Mouse (Mus musculus): Measurements from ENCODE around the gene Nrip2. TPM values are rescaled to one million over a fixed set of nuclear protein-coding genes. Genes with fewer than 3 reads are reported as not detected.

Nrip2 gene
- total and polyA plus RNA-seq, 3 experiments = 1.6 to 2.6 (median 2.4) TPM

DNA sequence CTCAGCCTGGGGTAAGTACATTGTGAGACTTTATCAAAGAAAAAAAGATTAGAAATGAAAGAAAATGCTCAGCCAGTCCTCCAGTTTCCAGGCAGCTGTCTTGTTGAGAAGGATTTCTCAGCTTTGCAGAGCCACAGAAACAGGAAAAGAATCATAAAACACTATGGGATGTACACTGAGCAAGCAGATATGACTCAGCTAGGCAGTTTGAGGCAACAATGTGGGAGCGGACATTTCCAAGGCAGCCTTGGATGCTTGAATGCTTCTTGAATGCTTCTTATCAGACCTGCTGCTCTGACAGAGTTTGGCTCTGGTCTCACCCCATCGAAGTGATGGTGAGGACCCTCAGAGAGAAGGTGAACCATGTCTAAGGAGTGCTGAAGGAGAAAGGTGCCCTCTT, 21.9 kb downstream of the Nrip2 start:
- Histone ChIP-seq H3K9ac (ENCODE audit: low read depth, low read length) (no peak overlapping the region), H3K79me2 (replicated peaks; ENCODE audit: control insufficient read depth, insufficient read depth, low read length) (no peaks in the 10 kb centered on the region), H3K27me3 (ENCODE audit: control insufficient read depth, insufficient read depth, low read length) (no peaks in the 10 kb centered on the region), H3K27ac (no peak overlapping the region), H3K4me1 (ENCODE audit: control insufficient read depth, insufficient read depth, low read length) (peaks cover 2% of the 10 kb centered on the region), H3K36me3 (ENCODE audit: control insufficient read depth, insufficient read depth, low read length) (no peaks in the 10 kb centered on the region), H3K4me3 (no peak overlapping the region)
- 47% methylated on average over 2 of the region's 2 CpGs for WGBS
- intact Hi-C loops (cut with DNase I) = no loop called here
- TF ChIP-seq CTCF (IDR thresholded peaks at IDR 0.05) = no peak
- TF ChIP-seq POLR2A (IDR thresholded peaks at IDR 0.05; ENCODE audit: insufficient read depth, low read depth, low read length) = no peak
- TF ChIP-seq EP300 (IDR thresholded peaks at IDR 0.05; ENCODE audit: insufficient read depth, low read depth, low read length) = no peak
- no peak for DNase-seq

DNA sequence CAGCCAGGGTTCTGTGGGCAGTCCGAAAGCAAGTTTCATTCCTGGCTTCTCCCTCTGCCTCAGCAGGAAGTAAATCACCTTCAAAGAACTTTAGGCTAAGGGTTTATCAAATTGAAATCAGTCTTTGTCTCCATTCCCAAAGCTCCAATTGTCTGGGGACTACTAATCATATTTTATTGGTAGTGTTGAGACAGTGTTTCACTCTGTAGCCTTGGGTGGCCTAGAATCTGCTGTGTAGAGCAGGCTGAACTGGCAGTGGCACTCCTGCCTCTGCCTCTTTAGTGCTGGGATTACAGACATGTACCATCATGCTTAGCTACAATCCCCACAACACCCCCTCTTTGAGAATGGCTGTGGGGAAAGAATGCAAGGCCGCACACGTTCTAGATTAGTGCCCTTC, 22.4 kb downstream of the Nrip2 start:
- no peak overlapping the region for H3K9ac ChIP-seq (ENCODE audit: low read depth, low read length)
- H3K27me3 ChIP-seq (ENCODE audit: control insufficient read depth, insufficient read depth, low read length) = no peaks in the 10 kb centered on the region
- peaks cover 2% of the 10 kb centered on the region for H3K4me1 ChIP-seq (ENCODE audit: control insufficient read depth, insufficient read depth, low read length)
- WGBS = 85% methylated on average over 3 of the region's 3 CpGs
- no peak for TF ChIP-seq CTCF (IDR thresholded peaks at IDR 0.05)
- no peak for TF ChIP-seq POLR2A (IDR thresholded peaks at IDR 0.05; ENCODE audit: insufficient read depth, low read depth, low read length)
- TF ChIP-seq EP300 (IDR thresholded peaks at IDR 0.05; ENCODE audit: insufficient read depth, low read depth, low read length) = no peak
- H3K36me3 ChIP-seq (ENCODE audit: control insufficient read depth, insufficient read depth, low read length) = no peaks in the 10 kb centered on the region
- no peak overlapping the region for H3K4me3 ChIP-seq
- no peaks in the 10 kb centered on the region for H3K79me2 ChIP-seq (replicated peaks; ENCODE audit: control insufficient read depth, insufficient read depth, low read length)
- intact Hi-C loops (cut with DNase I) = no loop called here
- H3K27ac ChIP-seq = no peak overlapping the region
- no peak for DNase-seq

DNA sequence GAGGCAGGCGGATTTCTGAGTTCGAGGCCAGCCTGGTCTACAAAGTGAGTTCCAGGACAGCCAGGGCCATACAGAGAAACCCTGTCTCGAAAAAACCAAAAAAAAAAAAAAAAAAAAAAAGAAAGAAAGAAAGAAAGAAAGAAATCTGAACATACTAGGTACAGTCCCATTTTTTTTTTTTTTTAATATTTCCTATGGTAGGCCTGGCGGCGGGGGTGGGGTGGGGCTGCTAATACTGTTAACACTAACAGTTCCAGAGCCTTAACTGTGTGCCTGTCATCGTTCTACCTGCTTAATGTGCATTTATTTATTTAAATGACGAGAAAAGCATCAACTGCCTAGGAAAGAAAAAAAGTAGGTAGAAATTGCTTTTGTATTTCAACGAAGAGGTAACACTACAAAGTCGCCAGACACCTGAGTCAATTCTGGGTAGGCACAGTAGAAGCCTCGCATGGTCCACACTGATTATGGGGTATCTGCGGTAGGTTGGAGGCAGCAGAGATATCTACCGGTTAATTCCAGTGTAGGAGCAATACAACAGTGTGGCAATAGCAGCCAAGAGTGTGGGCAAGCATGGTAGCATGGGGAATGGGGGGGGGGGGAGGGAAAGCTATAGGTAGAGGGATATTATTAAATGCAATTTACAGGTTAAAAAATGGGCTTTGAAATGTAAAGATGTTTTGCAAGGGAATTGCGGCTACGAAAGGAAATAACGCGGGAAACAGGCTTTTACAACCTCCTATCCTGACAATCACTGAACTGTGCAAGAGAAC, 24.6 kb downstream of the Nrip2 start:
- Histone ChIP-seq H3K27ac (peak overlapping the region; percentile 100), H3K4me1 (ENCODE audit: control insufficient read depth, insufficient read depth, low read length) (peaks cover 2% of the 10 kb centered on the region), H3K4me3 (peak overlapping the region; percentile 81)

DNA sequence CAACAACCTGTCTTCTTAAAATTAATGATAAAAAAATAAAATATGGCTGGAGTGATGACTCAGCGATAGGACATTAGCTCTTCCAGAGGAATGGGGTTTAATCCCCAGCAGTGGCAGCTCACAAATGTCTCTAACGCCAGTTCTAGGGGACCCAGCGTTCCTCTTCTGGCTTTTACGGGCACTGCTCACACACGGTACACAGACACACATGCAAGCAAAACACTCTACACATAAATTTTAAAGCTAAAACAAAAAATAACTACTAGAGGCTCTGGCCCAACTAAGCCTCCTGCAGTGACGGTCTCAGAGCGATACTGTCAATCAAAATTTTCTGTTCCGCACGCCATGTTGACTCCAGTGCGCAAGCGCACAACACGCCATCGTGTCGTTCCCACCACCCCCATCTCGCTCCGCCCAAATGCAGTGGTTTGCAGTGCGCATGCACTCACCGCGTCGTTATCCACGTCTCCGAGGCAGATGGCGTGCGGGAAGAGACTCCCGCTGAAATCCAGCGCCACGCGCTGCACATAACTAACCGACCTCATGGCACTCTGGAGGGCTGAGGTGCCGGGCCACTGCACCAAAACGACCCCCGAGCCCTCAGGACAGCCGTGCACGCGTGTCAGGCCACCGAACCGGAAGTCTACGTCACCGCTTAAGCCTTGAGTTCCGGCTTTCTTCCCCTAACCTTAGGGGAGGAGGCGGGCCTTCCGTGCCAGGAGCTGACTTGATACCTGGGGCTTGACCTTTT, 25.3 kb downstream of the Nrip2 start, which contains the start of gene Itfg2:
TSS of gene Itfg2 (minus strand) at position 663 of the 751 bp plus-strand sequence.
- Histone ChIP-seq H3K36me3 (ENCODE audit: control insufficient read depth, insufficient read depth, low read length) (no peaks in the 10 kb centered on the region), H3K27ac (peak within 1 kb of the TSS; percentile 100), H3K4me3 (peak within 1 kb of the TSS; percentile 81), H3K9ac (ENCODE audit: low read depth, low read length) (peak within 1 kb of the TSS; percentile 80), H3K27me3 (ENCODE audit: control insufficient read depth, insufficient read depth, low read length) (no peaks in the 10 kb centered on the region), H3K79me2 (replicated peaks; ENCODE audit: control insufficient read depth, insufficient read depth, low read length) (no peaks in the 10 kb centered on the region), H3K4me1 (ENCODE audit: control insufficient read depth, insufficient read depth, low read length) (peaks cover 2% of the 10 kb centered on the region)
- TF ChIP-seq CTCF (IDR thresholded peaks at IDR 0.05) = no peak
- TF ChIP-seq POLR2A (IDR thresholded peaks at IDR 0.05; ENCODE audit: insufficient read depth, low read depth, low read length) = peak; percentile 95
- peak; percentile 52 for TF ChIP-seq EP300 (IDR thresholded peaks at IDR 0.05; ENCODE audit: insufficient read depth, low read depth, low read length)
- WGBS = under 1% methylated on average over 42 of the region's 42 CpGs
- DNase-seq = peak; percentile 95 to 97
- intact Hi-C loops (cut with DNase I) = no loop called here

More for the DNA sequence above, 24.6 kb downstream of the Nrip2 start:
- intact Hi-C loops (cut with DNase I) = no loop called here
- no peak for DNase-seq
- no peaks in the 10 kb centered on the region for H3K36me3 ChIP-seq (ENCODE audit: control insufficient read depth, insufficient read depth, low read length)
- no peaks in the 10 kb centered on the region for H3K27me3 ChIP-seq (ENCODE audit: control insufficient read depth, insufficient read depth, low read length)
- H3K9ac ChIP-seq (ENCODE audit: low read depth, low read length) = no peak overlapping the region
- 46% methylated on average over 15 of the region's 16 CpGs for WGBS
- no peaks in the 10 kb centered on the region for H3K79me2 ChIP-seq (replicated peaks; ENCODE audit: control insufficient read depth, insufficient read depth, low read length)
- TF ChIP-seq EP300 (IDR thresholded peaks at IDR 0.05; ENCODE audit: insufficient read depth, low read depth, low read length) (no peak), POLR2A (IDR thresholded peaks at IDR 0.05; ENCODE audit: insufficient read depth, low read depth, low read length) (no peak), CTCF (IDR thresholded peaks at IDR 0.05) (no peak)

DNA sequence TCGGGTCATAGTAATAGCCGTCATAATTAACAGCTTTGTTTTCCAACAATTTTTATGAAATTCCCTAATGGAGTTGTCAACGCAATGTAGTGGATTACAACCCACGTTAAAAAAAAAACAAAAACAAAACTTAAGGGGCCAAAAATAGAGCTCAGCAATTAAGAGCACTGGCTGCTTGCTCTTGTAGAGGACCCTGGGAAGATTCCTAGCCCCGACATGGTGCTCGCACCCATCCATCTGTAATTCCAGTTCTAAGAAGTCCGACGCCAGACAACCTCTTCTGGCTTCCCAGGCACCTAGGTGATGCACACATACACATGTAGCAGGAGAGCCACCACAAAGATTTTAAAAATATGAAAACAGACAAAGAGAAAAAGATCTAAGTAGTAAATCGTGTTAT, 25.9 kb downstream of the Nrip2 start:
- H3K27ac ChIP-seq = peak overlapping the region; percentile 100
- no peak overlapping the region for H3K9ac ChIP-seq (ENCODE audit: low read depth, low read length)
- intact Hi-C loops (cut with DNase I) = no loop called here
- WGBS = 18% methylated on average over 9 of the region's 9 CpGs
- H3K79me2 ChIP-seq (replicated peaks; ENCODE audit: control insufficient read depth, insufficient read depth, low read length) = no peaks in the 10 kb centered on the region
- peak overlapping the region; percentile 81 for H3K4me3 ChIP-seq
- no peaks in the 10 kb centered on the region for H3K36me3 ChIP-seq (ENCODE audit: control insufficient read depth, insufficient read depth, low read length)
- H3K4me1 ChIP-seq (ENCODE audit: control insufficient read depth, insufficient read depth, low read length) = peaks cover 2% of the 10 kb centered on the region
- H3K27me3 ChIP-seq (ENCODE audit: control insufficient read depth, insufficient read depth, low read length) = no peaks in the 10 kb centered on the region
- TF ChIP-seq POLR2A (IDR thresholded peaks at IDR 0.05; ENCODE audit: insufficient read depth, low read depth, low read length) (no peak), EP300 (IDR thresholded peaks at IDR 0.05; ENCODE audit: insufficient read depth, low read depth, low read length) (no peak), CTCF (IDR thresholded peaks at IDR 0.05) (no peak)
- DNase-seq = no peak

DNA sequence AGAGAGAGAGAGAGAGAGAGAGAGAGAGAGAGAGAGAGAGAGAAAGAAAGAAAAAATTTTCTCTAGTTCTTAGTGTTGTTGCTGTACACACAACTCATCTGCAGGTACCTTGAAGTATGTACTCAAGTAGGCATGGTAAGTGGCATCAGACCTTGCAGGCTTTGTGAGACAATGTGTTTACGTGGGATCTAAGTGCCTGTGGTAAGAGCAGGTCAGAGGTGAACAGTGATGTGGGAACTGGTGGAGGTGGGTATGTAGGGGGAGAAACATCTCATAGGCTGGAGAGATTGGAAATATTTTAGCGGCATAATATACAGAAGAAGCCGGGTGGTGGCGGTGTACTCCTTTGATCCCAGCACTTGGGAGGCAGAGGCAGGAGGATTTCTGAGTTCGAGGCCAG, 28.5 kb downstream of the Nrip2 start:
- Histone ChIP-seq H3K27ac (no peak overlapping the region), H3K4me1 (ENCODE audit: control insufficient read depth, insufficient read depth, low read length) (peaks cover 3% of the 10 kb centered on the region), H3K4me3 (no peak overlapping the region), H3K36me3 (ENCODE audit: control insufficient read depth, insufficient read depth, low read length) (peaks cover 3% of the 10 kb centered on the region; the same call in 1 of the 2 replicates), H3K79me2 (replicated peaks; ENCODE audit: control insufficient read depth, insufficient read depth, low read length) (no peaks in the 10 kb centered on the region), H3K9ac (ENCODE audit: low read depth, low read length) (no peak overlapping the region), H3K27me3 (ENCODE audit: control insufficient read depth, insufficient read depth, low read length) (no peaks in the 10 kb centered on the region)
- DNase-seq = no peak
- 93% methylated on average over 5 of the region's 5 CpGs for WGBS
- no peak for TF ChIP-seq POLR2A (IDR thresholded peaks at IDR 0.05; ENCODE audit: insufficient read depth, low read depth, low read length)
- TF ChIP-seq CTCF (IDR thresholded peaks at IDR 0.05) = no peak
- TF ChIP-seq EP300 (IDR thresholded peaks at IDR 0.05; ENCODE audit: insufficient read depth, low read depth, low read length) = no peak
- intact Hi-C loops (cut with DNase I) = no loop called here
